Comparison of ENCODE assay signal across 9 mouse cellular contexts in the genomic region with DNA sequence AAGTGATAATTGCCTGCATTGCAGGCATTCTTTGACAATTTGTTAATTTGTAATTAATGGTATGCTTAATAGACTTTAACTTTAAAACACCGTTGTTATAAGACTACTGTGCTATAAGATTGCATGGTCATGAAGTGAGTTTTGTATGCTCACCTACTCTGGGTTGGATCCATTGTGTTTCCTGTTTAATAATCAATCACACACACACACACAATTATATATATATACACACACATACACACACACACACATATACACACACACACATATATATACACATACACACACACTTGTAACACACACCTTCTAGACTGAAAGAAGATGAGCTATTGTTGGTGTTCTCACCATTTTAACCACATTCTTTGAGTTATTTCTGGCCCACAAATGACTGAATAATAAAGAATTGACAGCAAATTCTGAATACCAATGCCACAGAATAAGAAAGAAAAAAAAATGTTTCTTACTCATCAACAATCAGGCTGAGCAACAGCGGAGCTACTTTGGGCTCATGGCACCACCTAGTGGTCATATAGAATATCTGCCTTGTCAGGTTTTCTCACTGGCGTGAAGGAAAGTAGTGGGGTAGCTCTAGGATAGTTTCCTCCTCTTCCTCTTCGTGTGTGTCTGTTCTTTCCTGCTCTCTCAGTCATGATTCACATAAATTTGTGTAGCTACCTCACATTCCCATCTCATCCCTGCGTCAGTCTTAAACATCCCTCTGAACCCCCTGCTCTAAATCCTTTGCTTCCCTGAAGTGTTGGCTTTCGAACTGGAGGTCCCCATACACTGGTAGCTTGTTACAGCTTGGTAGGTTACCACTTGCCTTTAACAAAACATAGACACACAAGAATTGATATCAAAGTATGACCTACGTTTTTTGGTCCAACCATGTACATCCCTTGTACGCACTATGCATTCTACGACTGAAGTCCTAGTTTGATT. TPM values are rescaled to one million over a fixed set of nuclear protein-coding genes. Genes with fewer than 3 reads are reported as not detected.
DNase-seq lines count a peak whose midpoint lies in the region; ATAC-seq and TF ChIP-seq lines count a peak whose summit lies in the region.
"Had no signal": no experiment of that assay in that cellular context is flagged by ENCODE, and none has a peak within 500 bp of the region (broad histone marks: within the 10 kb centered on the region; RNA-seq: fewer than 3 reads in every experiment).

No protein-coding gene starts in this region.

- H3K4me3 ChIP-seq in heart, embryonic 10.5 days: no peak overlapping the region
- H3K4me3 ChIP-seq in midbrain, embryonic 11.5 days (ENCODE audit: low read depth, low read length): no peak overlapping the region
- H3K4me3 ChIP-seq: liver, embryonic 15.5 days had no signal

- no peaks in the 10 kb centered on the region for H3K4me1 ChIP-seq in heart, embryonic 10.5 days
- H3K4me1 ChIP-seq in midbrain, embryonic 11.5 days (ENCODE audit: control insufficient read depth, insufficient read depth, low read length): peaks cover 2% of the 10 kb centered on the region
- H3K4me1 ChIP-seq: liver, embryonic 15.5 days had no signal

- peak; percentile 64 for ATAC-seq in Patski
- 0 out of 2 replicates have a peak, but pooled peaks have one; percentile 52 for ATAC-seq in erythroblast, adult 5-6 weeks (replicated peaks; ENCODE audit: low FRiP score, poor library complexity, severe bottlenecking)
- peak; percentile 61 for ATAC-seq in midbrain, embryonic 11.5 days (ENCODE audit: low FRiP score)

- WGBS in heart, embryonic 10.5 days: 50% methylated on average over 9 of the region's 9 CpGs
- 50% methylated on average over 9 of the region's 9 CpGs for WGBS in midbrain, embryonic 11.5 days

- no peaks in the 10 kb centered on the region for H3K36me3 ChIP-seq in heart, embryonic 10.5 days
- H3K36me3 ChIP-seq in midbrain, embryonic 11.5 days (ENCODE audit: control insufficient read depth, insufficient read depth, low read length): no peaks in the 10 kb centered on the region
- H3K36me3 ChIP-seq: liver, embryonic 15.5 days had no signal

- DNase-seq in heart, adult 8-10 months (ENCODE audit: low spot score): peak; percentile 14
- no peak for DNase-seq in heart, embryonic 10.5 days (ENCODE audit: low spot score)
- DNase-seq in 416B (ENCODE audit: low read depth) (peak; percentile 68), Patski (ENCODE audit: low read depth, low spot score) (peak; percentile 22)
- peak; percentile 53 for DNase-seq in kidney, postnatal 10 days
- DNase-seq in midbrain, embryonic 11.5 days (ENCODE audit: low spot score, missing footprints): peak; percentile 92
- no peak for DNase-seq in gastrocnemius, postnatal 25 days

- TF ChIP-seq CTCF in Patski (IDR thresholded peaks at IDR 0.05): peak; percentile 91

- peaks cover 6% of the 10 kb centered on the region for H3K27me3 ChIP-seq in heart, embryonic 10.5 days (ENCODE audit: insufficient read depth, poor library complexity, severe bottlenecking)
- peaks cover 26% of the 10 kb centered on the region for H3K27me3 ChIP-seq in Patski
- no peaks in the 10 kb centered on the region for H3K27me3 ChIP-seq in midbrain, embryonic 11.5 days (ENCODE audit: control insufficient read depth, insufficient read depth, low read length)
- H3K27me3 ChIP-seq: liver, embryonic 15.5 days had no signal

- CTCF ChIA-PET in Patski (lab: Charles Lee): interaction anchor here (0.6 to 4.0 kb wide), 23 partner anchors 8 to 533 kb away, joined by 3 to 46 read pairs (median 3); partner anchors contain the start of gene Schip1

- no peaks in the 10 kb centered on the region for H3K9me3 ChIP-seq in heart, embryonic 10.5 days
- H3K9me3 ChIP-seq in midbrain, embryonic 11.5 days (ENCODE audit: control insufficient read depth, low read length): no peaks in the 10 kb centered on the region
- H3K9me3 ChIP-seq: liver, embryonic 15.5 days had no signal

- H3K27ac ChIP-seq in heart, embryonic 10.5 days: no peak overlapping the region
- H3K27ac ChIP-seq in midbrain, embryonic 11.5 days (ENCODE audit: low read depth, low read length): no peak overlapping the region
- H3K27ac ChIP-seq: liver, embryonic 15.5 days had no signal

- H3K4me2 ChIP-seq in midbrain, embryonic 11.5 days: no peak overlapping the region
- H3K4me2 ChIP-seq: liver, embryonic 15.5 days had no signal

- in situ Hi-C loops in Patski (cut with MboI; ENCODE audit: low pct_unique_long_range_greater_than_20kb): loop anchor here (10.0 kb wide), 2 partner anchors 531 to 691 kb away; partner anchors contain the start of gene Rarres1

- no peak overlapping the region for H3K9ac ChIP-seq in midbrain, embryonic 11.5 days (ENCODE audit: low read length)
- H3K9ac ChIP-seq: liver, embryonic 15.5 days had no signal

- POLR2A ChIA-PET in Patski (lab: Charles Lee): no interaction called here

RNA-seq across cellular contexts. Expression of gene Schip1, which starts 18.9 kb away (rescaled TPM):
- 100 to 1,000 TPM; 148 to 166 (median 160) TPM for total RNA-seq in heart, adult 8-10 months (2022)
- 71.0 and 82.1 TPM in 2 replicates for polyA plus RNA-seq in heart, embryonic 10.5 days (2016; fragmentation: Nextera tagmentation; extraction: Ambion mirVana)
- 61.6 TPM for polyA plus RNA-seq in Patski (2021)
- 1.7 TPM in 1 of 2 replicates, not detected in the other for total RNA-seq in erythroblast, adult 5-6 weeks (2015; ENCODE audit: low replicate concordance)
- total RNA-seq in erythroblast, adult 5-6 weeks (2017; ENCODE audit: low replicate concordance): 0.17 and 2.9 TPM in 2 replicates
- polyA plus RNA-seq in midbrain, embryonic 11.5 days (2014; fragmentation: Nextera tagmentation; extraction: Ambion mirVana): 83.1 and 89.8 TPM in 2 replicates
- total RNA-seq in gastrocnemius, postnatal 25 days (2021): 100 to 1,000 TPM; 126 to 145 TPM

Comparison
In these comparisons a context has a peak if more than half of its experiments do, and no peak if none do; other contexts are left out.
1. DNase-seq: peak in heart, adult 8-10 months (single experiment), 416B (single experiment), Patski (single experiment), kidney, postnatal 10 days (single experiment) and midbrain, embryonic 11.5 days (single experiment); none in heart, embryonic 10.5 days (single experiment) and gastrocnemius, postnatal 25 days (single experiment).
2. RNA of gene Schip1, which starts 18.9 kb away (total RNA-seq): 148 to 166 TPM in heart, adult 8-10 months and 126 to 145 TPM in gastrocnemius, postnatal 25 days; 0.17 to 2.9 TPM in erythroblast, adult 5-6 weeks; every median in the first group is over 10 times any median in the second.
3. Peak in every context shown above with its lines, with median percentiles within 50 percentile points of each other: ATAC-seq.